Mouse (Mus musculus): ENCODE data around the gene Dnmt3l.

DNA sequence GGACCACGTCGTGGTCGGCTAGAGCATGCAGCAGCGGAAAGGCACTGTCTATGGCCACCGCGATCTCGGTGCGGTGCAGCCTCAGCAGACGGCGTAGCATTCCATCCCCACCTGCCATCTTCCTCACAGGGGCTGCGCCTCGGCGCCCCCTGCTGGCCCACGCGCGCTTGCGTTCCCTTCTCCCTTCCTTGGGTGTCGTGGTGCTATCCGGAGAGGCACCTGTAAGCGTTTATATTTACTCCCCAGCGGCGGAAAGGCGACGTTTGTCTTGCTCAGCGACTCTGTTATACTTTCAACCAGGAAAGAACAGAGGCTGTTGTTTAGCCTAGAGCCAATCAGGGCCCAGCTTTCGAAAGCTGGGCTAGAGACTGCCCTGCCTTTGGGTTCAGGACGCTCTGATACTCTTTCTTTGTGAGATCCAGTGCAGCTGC lies 1.7 kb downstream of the Dnmt3l start, which contains the start of gene Aire:
- TF ChIP-seq POLR2A (IDR thresholded peaks at IDR 0.05; ENCODE audit: insufficient read depth, low read length) (no peak), CTCF (IDR thresholded peaks at IDR 0.05; ENCODE audit: low read depth, low read length) (peak; percentile 81)
